19 mouse cellular contexts compared by ENCODE assay signal in the genomic region with DNA sequence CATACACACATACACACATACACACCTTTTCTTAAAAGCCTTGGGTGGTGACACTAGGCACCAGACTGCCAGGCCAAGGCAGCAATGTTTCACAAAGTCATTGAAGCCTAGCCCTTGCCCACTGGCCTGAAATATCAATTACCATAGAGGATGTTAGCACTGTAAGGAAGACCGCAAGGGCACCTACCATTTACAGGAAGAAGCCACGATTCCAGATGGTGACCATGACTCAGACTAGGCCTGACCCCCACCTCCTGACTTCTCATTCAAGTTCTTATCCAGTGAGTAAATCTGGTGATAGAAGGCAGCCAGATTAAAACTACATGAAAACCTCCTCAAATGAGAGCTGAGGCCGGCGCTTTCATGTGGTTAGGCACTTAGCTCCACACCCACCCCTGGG.
"Had no signal": no experiment of that assay in that cellular context is flagged by ENCODE, and none has a peak within 500 bp of the region (broad histone marks: within the 10 kb centered on the region; RNA-seq: fewer than 3 reads in every experiment).

No protein-coding gene starts in this region.

- H3K27me3 ChIP-seq: liver, embryonic 13.5 days; neural tube, embryonic 12.5 days; neural tube, embryonic 15.5 days had no signal

- H3K9me3 ChIP-seq: liver, embryonic 13.5 days; midbrain, embryonic 12.5 days; midbrain, embryonic 15.5 days; neural tube, embryonic 12.5 days; neural tube, embryonic 15.5 days had no signal

- DNase-seq: kidney, adult 18-20 months; kidney, adult 9 months; layer of hippocampus, postnatal 36 days; liver, embryonic 13.5 days; lung, adult 2 months; right cerebral cortex, adult 18-20 months; right cerebral cortex, postnatal 14 days; right cerebral cortex, postnatal 4 days; thymus, adult 2 months; thymus, postnatal 14 days; thymus, postnatal 4 days had no signal

- H3K9ac ChIP-seq: liver, embryonic 13.5 days; midbrain, embryonic 12.5 days; midbrain, embryonic 15.5 days; neural tube, embryonic 12.5 days; neural tube, embryonic 15.5 days had no signal

- H3K36me3 ChIP-seq: liver, embryonic 13.5 days; midbrain, embryonic 12.5 days; midbrain, embryonic 15.5 days; neural tube, embryonic 12.5 days; neural tube, embryonic 15.5 days had no signal

- H3K4me2 ChIP-seq: liver, embryonic 13.5 days; midbrain, embryonic 12.5 days; midbrain, embryonic 15.5 days; neural tube, embryonic 12.5 days; neural tube, embryonic 15.5 days had no signal

- H3K4me3 ChIP-seq: layer of hippocampus, adult 2 months; left cerebral cortex, adult 2 months; liver, embryonic 13.5 days; midbrain, embryonic 12.5 days; midbrain, embryonic 15.5 days; neural tube, embryonic 12.5 days; neural tube, embryonic 15.5 days had no signal

- ATAC-seq: midbrain, embryonic 15.5 days had no signal

- H3K4me1 ChIP-seq: liver, embryonic 13.5 days had no signal

- H3K27ac ChIP-seq: layer of hippocampus, adult 2 months; left cerebral cortex, adult 2 months; liver, embryonic 13.5 days; macrophage; midbrain, embryonic 12.5 days; midbrain, embryonic 15.5 days; neural tube, embryonic 12.5 days; neural tube, embryonic 15.5 days; stomach, postnatal 0 days had no signal
